Mouse (Mus musculus): ENCODE results near the gene Snrnp40.
A peak's percentile ranks its signal among the peaks of the same experiment; 100 is the strongest.

Snrnp40 gene

DNA sequence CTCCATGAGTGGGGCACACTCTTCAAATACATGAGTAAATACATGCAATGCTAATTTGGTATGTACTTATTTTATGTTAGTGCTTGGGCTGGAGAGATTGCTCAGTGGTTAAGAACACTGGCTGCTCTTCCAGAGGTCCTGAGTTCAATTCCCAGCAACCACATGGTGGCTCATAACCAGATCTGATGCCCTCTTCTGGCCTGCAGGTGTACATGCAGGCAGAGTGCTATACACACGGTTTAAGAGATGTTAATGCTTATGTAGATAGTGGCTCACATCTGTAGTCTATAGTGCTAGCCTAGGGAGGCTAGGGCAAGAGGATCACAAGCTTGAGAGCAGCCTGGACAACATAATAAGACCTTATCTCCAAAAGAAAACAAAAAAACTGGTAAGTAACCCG, 20.5 kb downstream of the Snrnp40 start:
- DNase-seq (ENCODE audit: low spot score) = no peak

- DNase-seq (ENCODE audit: low spot score) = no peak
Observed at GRCm38 (mm10) chr4:130387256-130387655, 27.3 kb downstream of the Snrnp40 start.

- DNase-seq (ENCODE audit: low spot score) = peak; percentile 70
Observed at GRCm38 (mm10) chr4:130389496-130389895, 29.6 kb downstream of the Snrnp40 start.

GRCm38 (mm10) chr4:130389927-130390326, 30.0 kb downstream of the Snrnp40 start:
- DNase-seq (ENCODE audit: low spot score) = no peak

DNA sequence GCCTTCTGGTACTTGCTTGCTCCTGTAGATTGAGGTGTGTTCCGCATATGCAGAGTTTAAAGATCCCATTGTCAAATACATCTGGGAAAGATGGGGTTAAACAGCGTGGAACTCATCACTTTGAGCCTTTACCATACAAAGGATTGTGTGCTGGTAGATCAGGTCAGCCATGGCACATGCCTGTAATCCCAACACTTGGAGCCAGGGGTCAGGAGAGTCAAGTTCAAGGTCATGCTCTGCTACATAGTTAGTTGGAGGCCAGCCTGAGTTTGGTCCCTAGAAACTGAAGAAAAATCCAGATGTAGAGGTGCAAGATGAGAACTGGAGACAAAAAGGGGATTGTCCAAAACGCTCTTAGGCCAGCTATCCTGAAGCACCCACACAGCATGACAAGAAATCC, 31.3 kb downstream of the Snrnp40 start:
- DNase-seq (ENCODE audit: low spot score) = no peak

Data from ovary, adult 18-20 months (tissue).